Mouse (Mus musculus) liver, embryonic 14.5 days (tissue): ENCODE results near the gene Trim47. TPM values are rescaled to one million over a fixed set of nuclear protein-coding genes. Genes with fewer than 3 reads are reported as not detected.

ENCODE experiments used
- ATAC-seq: fragments of 200-750 bp; cut with Nextera tagmentation; 2 replicates; pipeline ENCODE4 v1.8.0; 2017; ENCODE audit warnings: moderate number of reproducible peaks, mild to moderate bottlenecking, moderate library complexity; ENCODE audit not compliant: insufficient read depth
- DNase-seq, 3 experiments: peaks; one replicate each; pipeline ENCODE4 v3.0.0-alpha.2; 2012 to 2013; ENCODE audit warnings: low read depth in 3 of 3, low spot score in 3 of 3
- H3K27ac ChIP-seq: fragments of 300-500 bp; sonication (generic); 2 replicates; pipeline ENCODE4 v1.5.1; 2014; ENCODE audit warnings: moderate library complexity, mild to moderate bottlenecking, control low read depth, inconsistent platforms
- H3K27me3 ChIP-seq: fragments of 300-500 bp; sonication (generic); 2 replicates; pipeline ENCODE4 v1.6.1; 2014; ENCODE audit warnings: mild to moderate bottlenecking, low read length, moderate library complexity; ENCODE audit not compliant: control insufficient read depth, insufficient read depth
- H3K36me3 ChIP-seq: fragments of 300-500 bp; sonication (generic); replicated peaks from 2 replicates; pipeline ENCODE4 v1.6.1; 2014; ENCODE audit warnings: low read depth; ENCODE audit not compliant: control insufficient read depth, insufficient read depth
- H3K4me1 ChIP-seq, 2 experiments: fragments of 200-500 bp in 1 of 2; fragments of 300-500 bp in 1 of 2; sonication (generic) in 1 of 2; replicated peaks; 2 replicates each; pipeline ENCODE4 v1.6.1; 2012 to 2014; ENCODE audit warnings: antibody characterized with exemption in 1 of 2, inconsistent platforms in 1 of 2, low read length in 1 of 2; ENCODE audit not compliant: control insufficient read depth in 2 of 2, insufficient read depth in 2 of 2
- H3K4me2 ChIP-seq: fragments of 300-500 bp; sonication (generic); 2 replicates; pipeline ENCODE4 v1.6.1; 2014; ENCODE audit warnings: low read depth, mild to moderate bottlenecking, control low read depth, moderate library complexity
- H3K4me3 ChIP-seq, 2 experiments: fragments of 200-500 bp in 1 of 2; fragments of 300-500 bp in 1 of 2; sonication (generic) in 1 of 2; 2 replicates each; pipeline ENCODE4 v1.5.1; 2012 to 2014; ENCODE audit warnings: low read depth in 2 of 2, low read length in 2 of 2, mild to moderate bottlenecking in 2 of 2, control low read depth in 1 of 2, inconsistent platforms in 1 of 2, moderate library complexity in 1 of 2; ENCODE audit not compliant: insufficient read depth in 1 of 2
- H3K9ac ChIP-seq: fragments of 300-500 bp; sonication (generic); replicated peaks from 2 replicates; pipeline ENCODE4 v1.6.1; 2014; ENCODE audit warnings: mild to moderate bottlenecking, control low read depth, moderate library complexity
- H3K9me3 ChIP-seq: fragments of 300-500 bp; sonication (generic); 2 replicates; pipeline ENCODE4 v1.6.1; 2016; ENCODE audit warnings: low read length, mixed read lengths; ENCODE audit not compliant: control insufficient read depth
- CTCF ChIP-seq: IDR thresholded peaks from 2 replicates; pipeline ENCODE4 v1.5.1; 2016; ENCODE audit warnings: antibody characterized with exemption, low read depth, control low read depth
- EP300 ChIP-seq: IDR thresholded peaks from 2 replicates; pipeline ENCODE4 v1.6.1; 2016; ENCODE audit warnings: antibody characterized with exemption, low read depth
- WGBS: fragments of 180-500 bp; shearing (Covaris S2); extraction: QIAGEN DNeasy Blood & Tissue Kit; methylation state at CpG from one replicate; pipeline ENCODE4 v1.1.7; 2014; ENCODE audit not compliant: insufficient replicate concordance; 5-methylcytosine and 5-hydroxymethylcytosine counted together
- polyA plus RNA-seq, 2 experiments: library from polyadenylated mRNA; depleted of rRNA in 1 of 2; stranded (reverse) in 1 of 2; unstranded in 1 of 2; fragments of >200 nt; fragmentation: Nextera tagmentation in 1 of 2; extraction: Ambion mirVana in 1 of 2; gene quantifications; 2 replicates each; pipeline versions ENCODE4 v1.2.1 to v1.2.3; 2012 to 2014

Trim47 gene
- polyA plus RNA-seq, 2 experiments: 1.8 to 2.2 TPM

DNA sequence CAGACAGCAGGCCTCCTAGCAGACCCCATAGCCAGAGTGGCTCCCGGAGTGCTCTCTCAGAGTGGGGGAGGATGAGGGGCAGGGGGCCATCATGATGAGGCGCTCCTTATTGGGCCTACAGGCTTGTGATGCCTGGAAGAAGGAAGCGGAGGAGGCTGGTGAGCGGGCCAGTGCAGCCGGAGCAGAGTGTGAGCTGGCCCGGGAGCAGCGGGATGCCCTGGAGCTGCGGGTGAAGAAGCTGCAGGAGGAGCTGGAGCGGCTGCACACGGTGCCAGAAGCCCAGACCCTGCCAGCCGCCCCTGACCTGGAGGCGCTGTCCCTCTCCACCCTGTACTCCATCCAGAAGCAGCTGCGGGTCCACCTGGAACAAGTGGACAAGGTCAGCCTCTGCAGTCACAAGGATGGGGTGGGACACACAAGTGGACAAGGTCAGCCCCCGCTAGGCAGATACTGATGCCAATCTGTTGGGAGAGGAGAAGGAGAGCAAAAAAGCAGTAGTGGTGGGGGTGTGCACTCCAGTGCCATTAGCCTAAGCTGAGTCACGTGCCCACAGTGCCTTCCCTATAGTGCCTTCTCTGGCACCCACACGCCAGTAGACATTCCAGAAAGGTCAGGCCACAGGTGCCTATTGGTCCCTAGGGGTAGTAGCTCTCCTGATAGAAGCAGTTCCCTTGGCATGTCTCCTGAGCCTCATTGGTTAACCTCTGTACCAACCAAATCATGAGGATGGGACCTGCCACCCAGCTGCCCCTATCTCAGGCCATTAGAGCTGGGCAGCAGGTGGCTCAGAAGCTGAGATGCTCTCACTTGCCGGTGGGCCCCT is 67.9 kb downstream of the Trim47 start:
- Histone ChIP-seq H3K27me3 (no peaks in the 10 kb centered on the region), H3K4me3 (no peak overlapping the region), H3K36me3 (peaks cover 39% of the 10 kb centered on the region), H3K9ac (no peak overlapping the region), H3K4me2 (no peak overlapping the region), H3K4me1 (peaks cover 13 to 22% of the 10 kb centered on the region in 2 experiments), H3K27ac (no peak overlapping the region), H3K9me3 (no peaks in the 10 kb centered on the region)
- no peak for ATAC-seq
- no peak for DNase-seq
- WGBS: 89% methylated on average over 17 of the region's 17 CpGs
- no peak for TF ChIP-seq EP300
- no peak for TF ChIP-seq CTCF

DNA sequence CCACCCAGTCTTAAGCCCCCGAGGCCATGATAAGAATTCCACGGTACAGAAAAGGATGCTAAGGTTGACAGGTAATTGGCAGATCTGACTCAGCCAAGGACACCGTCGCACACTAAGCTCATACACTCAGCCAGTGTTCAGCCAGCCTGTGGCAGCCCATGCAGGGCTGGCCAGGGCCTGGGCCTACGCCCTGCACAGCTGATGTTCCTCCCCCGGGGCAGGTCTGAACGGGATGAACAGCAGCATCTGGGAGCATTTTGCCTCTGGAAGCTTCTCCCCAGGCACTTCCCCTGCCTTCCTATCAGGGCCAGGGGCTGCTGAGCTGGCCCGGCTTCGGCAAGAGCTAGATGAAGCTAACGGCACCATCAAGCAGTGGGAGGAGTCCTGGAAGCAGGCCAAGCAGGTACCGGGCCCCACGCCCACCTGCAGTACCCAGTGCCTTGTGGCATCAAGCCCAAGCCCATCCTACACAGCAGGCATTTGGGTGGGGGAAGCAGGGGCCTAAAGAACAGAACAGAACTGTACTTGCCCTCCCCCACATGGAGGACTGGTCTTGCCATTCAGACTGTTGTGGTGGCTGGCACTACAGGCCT is 68.9 kb downstream of the Trim47 start:
- H3K27me3 ChIP-seq: no peaks in the 10 kb centered on the region
- ATAC-seq (no peak), DNase-seq (no peak)
- TF ChIP-seq CTCF: no peak
- TF ChIP-seq EP300: no peak
- H3K9me3 ChIP-seq: no peaks in the 10 kb centered on the region
- H3K4me1 ChIP-seq: peaks cover 13 to 28% of the 10 kb centered on the region in 2 experiments
- peaks cover 46% of the 10 kb centered on the region for H3K36me3 ChIP-seq
- no peak overlapping the region; the same call in 1 of the 2 replicates for H3K4me2 ChIP-seq
- WGBS: 69% methylated on average over 12 of the region's 12 CpGs
- H3K9ac ChIP-seq: no peak overlapping the region
- no peak overlapping the region for H3K4me3 ChIP-seq
- no peak overlapping the region for H3K27ac ChIP-seq

DNA sequence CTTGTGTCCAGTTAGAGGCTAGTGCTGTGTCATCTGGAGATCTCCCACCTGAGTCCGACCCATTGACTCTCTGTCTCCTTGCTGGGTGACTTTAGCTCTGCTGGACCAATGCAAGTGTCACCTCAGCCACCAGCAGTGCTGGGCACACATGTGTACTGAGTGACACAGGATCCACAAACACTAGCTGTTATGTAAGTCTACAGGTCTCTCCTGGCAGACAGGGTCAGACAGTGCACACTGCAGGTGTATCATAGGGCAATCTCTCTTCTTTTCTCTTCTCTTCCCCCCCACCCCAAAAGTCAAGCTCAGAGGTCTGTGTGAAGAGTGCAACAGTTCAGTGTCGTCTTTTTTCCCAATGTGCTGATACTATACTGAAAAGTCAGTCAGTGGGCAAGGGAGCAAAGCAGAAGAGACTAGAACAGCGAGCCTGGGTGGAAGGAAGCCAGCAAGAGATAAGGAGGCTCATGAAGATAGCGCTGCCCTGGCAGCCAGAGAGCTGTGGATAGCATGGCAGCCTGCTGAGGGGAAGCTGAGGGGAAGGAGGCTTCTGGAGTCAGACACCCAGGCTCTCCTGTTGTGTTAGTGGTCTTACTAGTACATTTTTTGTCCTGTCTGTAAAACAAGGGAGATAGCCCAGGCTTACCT is 69.7 kb downstream of the Trim47 start:
- TF ChIP-seq EP300: 0 out of 2 replicates have a peak, but pooled peaks have one; percentile 27
- TF ChIP-seq CTCF: no peak
- peak overlapping the region; percentile 50 for H3K27ac ChIP-seq
- no peaks in the 10 kb centered on the region for H3K9me3 ChIP-seq
- H3K4me3 ChIP-seq: no peak overlapping the region
- WGBS: 23% methylated on average over 4 of the region's 4 CpGs
- no peak overlapping the region for H3K9ac ChIP-seq
- ATAC-seq (peak; percentile 75), DNase-seq (peak in 1 of 3 experiments; percentile 41)
- no peaks in the 10 kb centered on the region for H3K27me3 ChIP-seq
- peaks cover 53% of the 10 kb centered on the region for H3K36me3 ChIP-seq
- H3K4me2 ChIP-seq: peak overlapping the region; percentile 16
- peaks cover 13 to 28% of the 10 kb centered on the region in 2 experiments for H3K4me1 ChIP-seq

DNA sequence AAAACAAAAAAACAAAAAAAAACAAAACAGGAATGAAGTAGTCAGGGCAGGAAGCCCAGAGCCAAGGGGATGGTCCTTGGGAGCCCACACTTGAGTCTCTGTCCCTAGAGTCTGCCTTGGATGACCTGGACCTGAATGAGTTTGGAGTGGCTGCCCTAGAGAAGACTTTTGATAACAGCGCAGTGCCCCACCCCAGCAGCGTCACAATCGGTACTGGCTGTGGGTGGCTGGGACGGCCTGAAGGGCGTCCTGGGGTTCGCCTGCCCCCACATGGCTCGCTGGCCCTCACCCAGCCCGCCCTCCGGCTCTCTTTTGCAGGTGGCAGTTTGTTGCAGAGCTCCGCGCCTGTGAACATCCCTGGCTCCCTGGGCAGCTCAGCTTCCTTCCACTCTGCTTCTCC is 71.1 kb downstream of the Trim47 start:
- no peaks in the 10 kb centered on the region for H3K27me3 ChIP-seq
- no peak for DNase-seq
- H3K27ac ChIP-seq: no peak overlapping the region
- no peak overlapping the region for H3K4me3 ChIP-seq
- H3K4me1 ChIP-seq: peaks cover 13 to 28% of the 10 kb centered on the region in 2 experiments
- TF ChIP-seq EP300: no peak
- no peak for TF ChIP-seq CTCF
- 62% methylated on average over 11 of the region's 11 CpGs for WGBS
- no peak for ATAC-seq
- no peak overlapping the region for H3K4me2 ChIP-seq
- no peak overlapping the region for H3K9ac ChIP-seq
- peaks cover 58% of the 10 kb centered on the region for H3K36me3 ChIP-seq
- no peaks in the 10 kb centered on the region for H3K9me3 ChIP-seq

Other genes with a start within 250 kb of the Trim47 start
- 20.6 and 25.1 TPM in 2 replicates for gene Smim5, start 227.2 kb downstream of the Trim47 start, polyA plus RNA-seq (2012; rRNA removed)
- 45.3 and 48.8 TPM in 2 replicates for gene Smim5, start 227.2 kb downstream of the Trim47 start, polyA plus RNA-seq (2014; fragmentation: Nextera tagmentation; extraction: Ambion mirVana)
- 1.5 and 1.8 TPM in 2 replicates for gene Smim6, start 215.2 kb downstream of the Trim47 start, polyA plus RNA-seq (2012; rRNA removed)
- 2.0 and 2.2 TPM in 2 replicates for gene Smim6, start 215.2 kb downstream of the Trim47 start, polyA plus RNA-seq (2014; fragmentation: Nextera tagmentation; extraction: Ambion mirVana)
- gene Sap30bp, start 193.9 kb downstream of the Trim47 start, polyA plus RNA-seq (2012; rRNA removed): 8.7 and 22.6 TPM in 2 replicates
- gene Sap30bp, start 193.9 kb downstream of the Trim47 start, polyA plus RNA-seq (2014; fragmentation: Nextera tagmentation; extraction: Ambion mirVana): 20.0 and 21.2 TPM in 2 replicates
- 6.7 and 7.3 TPM in 2 replicates for gene Recql5, start 193.7 kb downstream of the Trim47 start, polyA plus RNA-seq (2012; rRNA removed)
- 6.1 and 6.5 TPM in 2 replicates for gene Recql5, start 193.7 kb downstream of the Trim47 start, polyA plus RNA-seq (2014; fragmentation: Nextera tagmentation; extraction: Ambion mirVana)
- 0.10 and 0.11 TPM in 2 replicates for gene Itgb4, start 152.5 kb downstream of the Trim47 start, polyA plus RNA-seq (2012; rRNA removed)
- gene Itgb4, start 152.5 kb downstream of the Trim47 start, polyA plus RNA-seq (2014; fragmentation: Nextera tagmentation; extraction: Ambion mirVana): 0.16 and 0.17 TPM in 2 replicates
- 55.9 and 59.1 TPM in 2 replicates for gene Galk1, start 114.5 kb downstream of the Trim47 start, polyA plus RNA-seq (2012; rRNA removed)
- 102 and 113 TPM in 2 replicates for gene Galk1, start 114.5 kb downstream of the Trim47 start, polyA plus RNA-seq (2014; fragmentation: Nextera tagmentation; extraction: Ambion mirVana)
- gene H3f3b, start 99.2 kb downstream of the Trim47 start, polyA plus RNA-seq (2012; rRNA removed): 173 and 248 TPM in 2 replicates
- 651 and 676 TPM in 2 replicates for gene H3f3b, start 99.2 kb downstream of the Trim47 start, polyA plus RNA-seq (2014; fragmentation: Nextera tagmentation; extraction: Ambion mirVana)
- gene Unk, start 96.9 kb downstream of the Trim47 start, polyA plus RNA-seq (2012; rRNA removed): 10.4 and 12.1 TPM in 2 replicates
- gene Unk, start 96.9 kb downstream of the Trim47 start, polyA plus RNA-seq (2014; fragmentation: Nextera tagmentation; extraction: Ambion mirVana): 6.4 and 7.9 TPM in 2 replicates
- gene Unc13d, start 49.2 kb downstream of the Trim47 start, polyA plus RNA-seq (2012; rRNA removed): 18.7 and 19.6 TPM in 2 replicates
- gene Unc13d, start 49.2 kb downstream of the Trim47 start, polyA plus RNA-seq (2014; fragmentation: Nextera tagmentation; extraction: Ambion mirVana): 14.9 and 16.8 TPM in 2 replicates
- 46.2 and 57.4 TPM in 2 replicates for gene Wbp2, start 40.2 kb downstream of the Trim47 start, polyA plus RNA-seq (2012; rRNA removed)
- 74.5 and 87.6 TPM in 2 replicates for gene Wbp2, start 40.2 kb downstream of the Trim47 start, polyA plus RNA-seq (2014; fragmentation: Nextera tagmentation; extraction: Ambion mirVana)
- 1.4 and 1.5 TPM in 2 replicates for gene Trim65, start 3.9 kb upstream of the Trim47 start, polyA plus RNA-seq (2012; rRNA removed)
- gene Trim65, start 3.9 kb upstream of the Trim47 start, polyA plus RNA-seq (2014; fragmentation: Nextera tagmentation; extraction: Ambion mirVana): 0.83 and 0.97 TPM in 2 replicates
- gene Mrpl38, start 11.7 kb upstream of the Trim47 start, polyA plus RNA-seq (2012; rRNA removed): 17.5 and 24.8 TPM in 2 replicates
- 39.5 and 49.2 TPM in 2 replicates for gene Mrpl38, start 11.7 kb upstream of the Trim47 start, polyA plus RNA-seq (2014; fragmentation: Nextera tagmentation; extraction: Ambion mirVana)
- gene Fbf1, start 41.0 kb upstream of the Trim47 start, polyA plus RNA-seq (2012; rRNA removed): 5.8 and 8.7 TPM in 2 replicates
- gene Fbf1, start 41.0 kb upstream of the Trim47 start, polyA plus RNA-seq (2014; fragmentation: Nextera tagmentation; extraction: Ambion mirVana): 3.1 and 3.5 TPM in 2 replicates
- 17.7 and 19.6 TPM in 2 replicates for gene Ten1, start 71.6 kb upstream of the Trim47 start, polyA plus RNA-seq (2012; rRNA removed)
- 27.3 and 29.3 TPM in 2 replicates for gene Ten1, start 71.6 kb upstream of the Trim47 start, polyA plus RNA-seq (2014; fragmentation: Nextera tagmentation; extraction: Ambion mirVana)
- 12.3 and 14.8 TPM in 2 replicates for gene Acox1, start 71.8 kb upstream of the Trim47 start, polyA plus RNA-seq (2012; rRNA removed)
- gene Acox1, start 71.8 kb upstream of the Trim47 start, polyA plus RNA-seq (2014; fragmentation: Nextera tagmentation; extraction: Ambion mirVana): 16.6 and 18.6 TPM in 2 replicates
- gene Evpl, start 110.9 kb upstream of the Trim47 start, polyA plus RNA-seq (2012; rRNA removed): 0.03 and 0.09 TPM in 2 replicates
- gene Evpl, start 110.9 kb upstream of the Trim47 start, polyA plus RNA-seq (2014; fragmentation: Nextera tagmentation; extraction: Ambion mirVana): 0.04 and 0.13 TPM in 2 replicates
- gene Srp68, start 147.0 kb upstream of the Trim47 start, polyA plus RNA-seq (2012; rRNA removed): 31.9 and 37.6 TPM in 2 replicates
- 28.8 and 33.8 TPM in 2 replicates for gene Srp68, start 147.0 kb upstream of the Trim47 start, polyA plus RNA-seq (2014; fragmentation: Nextera tagmentation; extraction: Ambion mirVana)
- 0.02 TPM in 1 of 2 replicates, not detected in the other for gene Galr2, start 153.7 kb upstream of the Trim47 start, polyA plus RNA-seq (2012; rRNA removed)
- not detected in 2 replicates for gene Galr2, start 153.7 kb upstream of the Trim47 start, polyA plus RNA-seq (2014; fragmentation: Nextera tagmentation; extraction: Ambion mirVana)
- 7.1 and 8.8 TPM in 2 replicates for gene Exoc7, start 180.0 kb upstream of the Trim47 start, polyA plus RNA-seq (2012; rRNA removed)
- gene Exoc7, start 180.0 kb upstream of the Trim47 start, polyA plus RNA-seq (2014; fragmentation: Nextera tagmentation; extraction: Ambion mirVana): 14.9 and 16.7 TPM in 2 replicates
- gene Foxj1, start 208.2 kb upstream of the Trim47 start, polyA plus RNA-seq (2012; rRNA removed): 1.2 and 1.4 TPM in 2 replicates
- 0.76 and 0.80 TPM in 2 replicates for gene Foxj1, start 208.2 kb upstream of the Trim47 start, polyA plus RNA-seq (2014; fragmentation: Nextera tagmentation; extraction: Ambion mirVana)